ENCODE assay signal across 8 mouse cellular contexts in the genomic region with DNA sequence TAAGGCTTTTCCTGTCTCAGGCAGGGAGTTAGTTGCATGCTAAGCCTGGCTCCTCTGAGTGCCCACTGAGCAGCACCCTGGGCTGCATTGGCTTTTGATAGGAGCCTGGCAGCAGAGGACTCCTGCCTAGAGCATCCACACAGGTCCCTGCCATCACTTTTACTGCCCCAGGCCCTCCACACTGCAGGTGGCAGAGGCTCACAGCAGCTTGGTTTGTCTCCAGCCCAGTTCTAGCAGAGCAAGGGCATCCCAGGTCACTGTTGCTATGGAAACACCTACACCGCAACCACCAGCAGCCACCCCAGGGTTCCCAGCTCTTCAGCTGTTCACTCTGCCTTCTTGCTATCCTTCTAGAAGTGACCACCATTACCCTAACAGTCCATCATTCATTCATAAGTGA.
A peak's percentile ranks its signal among the peaks of the same experiment; 100 is the strongest.
DNase-seq lines count a peak whose midpoint lies in the region; ATAC-seq lines count a peak whose summit lies in the region.

No protein-coding gene starts in this region.

- ATAC-seq in megakaryocyte progenitor cell, adult 5-6 weeks (replicated peaks; ENCODE audit: poor library complexity) = no peak

- H3K27ac ChIP-seq in hindbrain, embryonic 10.5 days = no peak overlapping the region

- peaks cover 6% of the 10 kb centered on the region; the same call in 1 of the 2 replicates for H3K27me3 ChIP-seq in hindbrain, embryonic 10.5 days (ENCODE audit: insufficient read depth, poor library complexity, severe bottlenecking)

- H3K4me1 ChIP-seq in hindbrain, embryonic 10.5 days (replicated peaks) = peaks cover 44% of the 10 kb centered on the region

- WGBS in hindbrain, embryonic 10.5 days = 11% methylated on average over 1 of the region's 1 CpGs

- H3K4me3 ChIP-seq in hindbrain, embryonic 10.5 days = no peak overlapping the region

- DNase-seq in frontal cortex, postnatal 10 days (ENCODE audit: low spot score in 2 of 2) = peak; percentile 31 to 54
- DNase-seq in frontal cortex, postnatal 36 days (ENCODE audit: low spot score in 2 of 2) = no peak
- DNase-seq in thymus, postnatal 14 days = peak; percentile 8
- DNase-seq in thymus, postnatal 4 days = no peak
- DNase-seq in hindbrain, embryonic 10.5 days (ENCODE audit: low spot score) = peak; percentile 47
- peak; percentile 78 for DNase-seq in retina, postnatal 1 day
- DNase-seq in gastrocnemius, adult 8-10 months (ENCODE audit: low spot score in 2 of 2) = no peak

- H3K9me3 ChIP-seq in hindbrain, embryonic 10.5 days = no peaks in the 10 kb centered on the region

- no peaks in the 10 kb centered on the region for H3K36me3 ChIP-seq in hindbrain, embryonic 10.5 days

Comparison
In these comparisons a context has a peak if more than half of its experiments do, and no peak if none do; other contexts are left out.
1. DNase-seq: peak in frontal cortex, postnatal 10 days (2 of 2), thymus, postnatal 14 days (single experiment), hindbrain, embryonic 10.5 days (single experiment) and retina, postnatal 1 day (single experiment); none in frontal cortex, postnatal 36 days (0 of 2), thymus, postnatal 4 days (single experiment) and gastrocnemius, adult 8-10 months (0 of 2).